In genomic region chr9:24503858-24504219, GRCm38 (mm10) we compare ENCODE assay signal across 8 mouse cellular contexts. TPM values are rescaled to one million over a fixed set of nuclear protein-coding genes. Genes with fewer than 3 reads are reported as not detected.
DNase-seq lines count a peak whose midpoint lies in the region; ATAC-seq and TF ChIP-seq lines count a peak whose summit lies in the region.

No protein-coding gene starts in this region.

- TF ChIP-seq EP300 in lung, postnatal 0 days (IDR thresholded peaks at IDR 0.05): no peak

- peak overlapping the region; percentile 89 for H3K27ac ChIP-seq in layer of hippocampus, adult 2 months
- peak overlapping the region; percentile 94 for H3K27ac ChIP-seq in embryonic facial prominence, embryonic 10.5 days (replicated peaks)
- peak overlapping the region; percentile 55; the same call in 1 of the 2 replicates for H3K27ac ChIP-seq in lung, postnatal 0 days (ENCODE audit: low read length)

- H3K27me3 ChIP-seq in embryonic facial prominence, embryonic 10.5 days (replicated peaks; ENCODE audit: low read depth, poor library complexity, severe bottlenecking): no peaks in the 10 kb centered on the region
- H3K27me3 ChIP-seq in lung, postnatal 0 days (replicated peaks; ENCODE audit: insufficient read depth, low read length): no peaks in the 10 kb centered on the region

- WGBS in embryonic facial prominence, embryonic 10.5 days: 21% methylated on average over 5 of the region's 5 CpGs
- 3% methylated on average over 5 of the region's 5 CpGs for WGBS in lung, postnatal 0 days

- intact Hi-C loops in heart, postnatal 10 days (cut with DNase I): loop anchor here (10.0 kb wide), 1 partner anchor 751 kb away; the partner anchor contains the start of gene Sept7

- no peak overlapping the region for H3K9ac ChIP-seq in lung, postnatal 0 days (replicated peaks; ENCODE audit: low read depth)

- no peak for DNase-seq in layer of hippocampus, adult 2 months (ENCODE audit: low spot score in 2 of 2)
- no peak for DNase-seq in layer of hippocampus, postnatal 14 days (ENCODE audit: low spot score in 2 of 2)
- no peak for DNase-seq in embryonic facial prominence, embryonic 10.5 days (ENCODE audit: low spot score)
- peak; percentile 15 to 42 for DNase-seq in heart, postnatal 10 days
- DNase-seq in lung, postnatal 0 days (ENCODE audit: low spot score): peak; percentile 58
- DNase-seq in urinary bladder, postnatal 36 days (ENCODE audit: low spot score in 2 of 2): no peak
- no peak for DNase-seq in right cerebral cortex, postnatal 4 days

- no peak for ATAC-seq in lung, postnatal 0 days
- ATAC-seq in megakaryocyte-erythroid progenitor cell, adult 5-6 weeks (replicated peaks; ENCODE audit: low FRiP score, low TSS enrichment, poor library complexity, severe bottlenecking): no peak

- no peaks in the 10 kb centered on the region for H3K9me3 ChIP-seq in embryonic facial prominence, embryonic 10.5 days
- H3K9me3 ChIP-seq in lung, postnatal 0 days (ENCODE audit: low read length): no peaks in the 10 kb centered on the region

- H3K4me2 ChIP-seq in lung, postnatal 0 days (replicated peaks; ENCODE audit: low read depth, low read length): peak overlapping the region; percentile 66

- H3K4me3 ChIP-seq in layer of hippocampus, adult 2 months: peak overlapping the region; percentile 84
- H3K4me3 ChIP-seq in embryonic facial prominence, embryonic 10.5 days: peak overlapping the region; percentile 78
- peak overlapping the region; percentile 79 for H3K4me3 ChIP-seq in lung, postnatal 0 days (ENCODE audit: low read depth, low read length)

- H3K36me3 ChIP-seq in embryonic facial prominence, embryonic 10.5 days (replicated peaks): no peaks in the 10 kb centered on the region
- H3K36me3 ChIP-seq in lung, postnatal 0 days (ENCODE audit: insufficient read depth, low read length): no peaks in the 10 kb centered on the region

- H3K4me1 ChIP-seq in embryonic facial prominence, embryonic 10.5 days: peaks cover 16% of the 10 kb centered on the region
- peaks cover 3% of the 10 kb centered on the region; the same call in 1 of the 2 replicates for H3K4me1 ChIP-seq in lung, postnatal 0 days (ENCODE audit: insufficient read depth, low read depth, low read length)

- no peak for TF ChIP-seq CTCF in layer of hippocampus, adult 2 months (conservative IDR thresholded peaks at IDR 0.05)
- no peak for TF ChIP-seq CTCF in lung, postnatal 0 days (IDR thresholded peaks at IDR 0.05)

RNA-seq across cellular contexts. Expression of gene Dpy19l1, which starts 0.9 kb away (rescaled TPM):
- total RNA-seq in layer of hippocampus, adult 2 months (2021): 10 to 100 TPM; 36.5 to 38.0 TPM
- 10 to 100 TPM; 27.4 to 30.9 TPM for total RNA-seq in layer of hippocampus, postnatal 14 days (2021)
- polyA plus RNA-seq in embryonic facial prominence, embryonic 10.5 days (2016; fragmentation: Nextera tagmentation; extraction: Ambion mirVana): 9.2 and 9.7 TPM in 2 replicates
- total RNA-seq in heart, postnatal 10 days (2021): 10 to 100 TPM; 16.9 to 19.0 TPM
- polyA plus RNA-seq in lung, postnatal 0 days (2015; fragmentation: Nextera tagmentation; extraction: Ambion mirVana): 8.2 and 10.1 TPM in 2 replicates
- 61.1 and 75.0 TPM in 2 replicates for total RNA-seq in megakaryocyte-erythroid progenitor cell, adult 5-6 weeks (2014; fragmentation: Nextera tagmentation)
- 98.1 and 106 TPM in 2 replicates for total RNA-seq in megakaryocyte-erythroid progenitor cell, adult 5-6 weeks (2017)

Comparison
In these comparisons a context has a peak if more than half of its experiments do, and no peak if none do; other contexts are left out.
1. DNase-seq: peak in heart, postnatal 10 days (2 of 2) and lung, postnatal 0 days (single experiment); none in layer of hippocampus, adult 2 months (0 of 2), layer of hippocampus, postnatal 14 days (0 of 2), embryonic facial prominence, embryonic 10.5 days (single experiment), urinary bladder, postnatal 36 days (0 of 2) and right cerebral cortex, postnatal 4 days (single experiment).
2. Peak in every context shown above with its lines, with median percentiles within 50 percentile points of each other: H3K27ac ChIP-seq and H3K4me3 ChIP-seq.